Mouse (Mus musculus): ENCODE measurements around the gene C1qbp. TPM values are rescaled to one million over a fixed set of nuclear protein-coding genes. Genes with fewer than 3 reads are reported as not detected.

C1qbp gene
- polyA plus RNA-seq, 1 experiment from 2014 or later, result 166 TPM

DNA sequence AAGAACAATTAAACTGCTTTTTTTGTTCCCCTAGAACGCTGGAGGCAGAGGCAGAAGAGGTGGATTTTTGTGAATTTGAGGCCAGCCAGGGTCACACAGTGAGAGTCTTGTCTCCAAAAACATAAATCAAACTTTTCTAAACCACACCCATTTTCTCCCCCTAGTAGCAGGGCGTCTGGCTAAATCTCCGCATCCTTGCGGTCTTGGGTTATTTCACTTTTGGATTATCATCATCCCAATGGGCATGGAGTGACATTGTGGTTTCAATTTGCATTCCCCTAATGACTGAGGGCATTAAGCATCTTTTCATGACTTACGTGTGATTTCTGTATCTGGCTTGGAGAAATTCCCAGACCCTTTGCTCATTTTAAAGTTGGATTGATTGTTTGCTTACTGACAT lies 51.4 kb downstream of the C1qbp start:
- Histone ChIP-seq H3K27me3 (replicated peaks) (no peaks in the 10 kb centered on the region), H3K36me3 (replicated peaks) (peaks cover 20% of the 10 kb centered on the region; the same call in 1 of the 2 replicates), H3K27ac (no peak overlapping the region), H3K9me3 (no peaks in the 10 kb centered on the region), H3K4me3 (no peak overlapping the region), H3K9ac (no peak overlapping the region), H3K4me2 (no peak overlapping the region), H3K4me1 (no peaks in the 10 kb centered on the region)
- ATAC-seq (replicated peaks), result no peak
- WGBS, result 83% methylated on average over 5 of the region's 5 CpGs

Other genes with a start within 250 kb of the C1qbp start
- 16.7 and 16.8 TPM in 2 replicates for gene Zfp3, start 218.8 kb downstream of the C1qbp start, polyA plus RNA-seq (2015; fragmentation: Nextera tagmentation; extraction: Ambion mirVana)
- not detected in 2 replicates for gene Scimp, start 170.4 kb downstream of the C1qbp start, polyA plus RNA-seq (2015; fragmentation: Nextera tagmentation; extraction: Ambion mirVana)
- 85.6 and 93.1 TPM in 2 replicates for gene Rabep1, start 138.2 kb downstream of the C1qbp start, polyA plus RNA-seq (2015; fragmentation: Nextera tagmentation; extraction: Ambion mirVana)
- 121 and 127 TPM in 2 replicates for gene Nup88, start 13.1 kb downstream of the C1qbp start, polyA plus RNA-seq (2015; fragmentation: Nextera tagmentation; extraction: Ambion mirVana)
- 68.2 and 70.4 TPM in 2 replicates for gene Rpain, start 12.8 kb downstream of the C1qbp start, polyA plus RNA-seq (2015; fragmentation: Nextera tagmentation; extraction: Ambion mirVana)
- gene Dhx33, start 21.4 kb upstream of the C1qbp start, polyA plus RNA-seq (2015; fragmentation: Nextera tagmentation; extraction: Ambion mirVana), result 15.3 and 16.2 TPM in 2 replicates
- 37.5 and 39.2 TPM in 2 replicates for gene Mis12, start 36.6 kb upstream of the C1qbp start, polyA plus RNA-seq (2015; fragmentation: Nextera tagmentation; extraction: Ambion mirVana)
- 28.8 and 33.1 TPM in 2 replicates for gene Derl2, start 36.8 kb upstream of the C1qbp start, polyA plus RNA-seq (2015; fragmentation: Nextera tagmentation; extraction: Ambion mirVana)
- gene 6330403K07Rik, start 50.5 kb upstream of the C1qbp start, polyA plus RNA-seq (2015; fragmentation: Nextera tagmentation; extraction: Ambion mirVana), result 718 and 742 TPM in 2 replicates
- gene Nlrp1a, start 161.7 kb upstream of the C1qbp start, polyA plus RNA-seq (2015; fragmentation: Nextera tagmentation; extraction: Ambion mirVana), result 0.04 and 0.05 TPM in 2 replicates
- 0.04 TPM in 1 of 2 replicates, not detected in the other for gene Nlrp1b, start 247.7 kb upstream of the C1qbp start, polyA plus RNA-seq (2015; fragmentation: Nextera tagmentation; extraction: Ambion mirVana)